Mouse (Mus musculus): ENCODE data around the gene Apof.

Gene Apof

DNA sequence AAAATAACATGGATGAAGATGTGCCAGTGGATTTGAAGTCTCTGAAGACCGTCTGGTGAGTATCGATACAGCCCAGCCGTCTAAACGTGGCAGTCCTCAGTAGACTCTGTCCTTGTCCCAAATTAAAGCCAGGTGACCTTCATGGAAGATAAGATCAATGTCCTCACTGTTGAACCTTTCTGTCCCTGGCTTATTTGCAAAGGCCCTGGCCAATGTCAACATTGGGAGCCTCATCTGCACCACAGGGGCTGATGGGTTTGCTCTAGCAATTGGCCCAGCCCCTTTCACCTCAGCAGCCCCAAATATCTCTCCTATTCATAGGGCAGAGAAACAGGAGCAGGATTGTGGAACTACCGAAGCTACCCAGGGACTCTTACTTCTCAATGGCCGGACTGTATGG is at the start of gene Apof:
Apof (plus strand) TSS at position 301 of the 400 bp plus-strand sequence.
- no peak for DNase-seq

DNA sequence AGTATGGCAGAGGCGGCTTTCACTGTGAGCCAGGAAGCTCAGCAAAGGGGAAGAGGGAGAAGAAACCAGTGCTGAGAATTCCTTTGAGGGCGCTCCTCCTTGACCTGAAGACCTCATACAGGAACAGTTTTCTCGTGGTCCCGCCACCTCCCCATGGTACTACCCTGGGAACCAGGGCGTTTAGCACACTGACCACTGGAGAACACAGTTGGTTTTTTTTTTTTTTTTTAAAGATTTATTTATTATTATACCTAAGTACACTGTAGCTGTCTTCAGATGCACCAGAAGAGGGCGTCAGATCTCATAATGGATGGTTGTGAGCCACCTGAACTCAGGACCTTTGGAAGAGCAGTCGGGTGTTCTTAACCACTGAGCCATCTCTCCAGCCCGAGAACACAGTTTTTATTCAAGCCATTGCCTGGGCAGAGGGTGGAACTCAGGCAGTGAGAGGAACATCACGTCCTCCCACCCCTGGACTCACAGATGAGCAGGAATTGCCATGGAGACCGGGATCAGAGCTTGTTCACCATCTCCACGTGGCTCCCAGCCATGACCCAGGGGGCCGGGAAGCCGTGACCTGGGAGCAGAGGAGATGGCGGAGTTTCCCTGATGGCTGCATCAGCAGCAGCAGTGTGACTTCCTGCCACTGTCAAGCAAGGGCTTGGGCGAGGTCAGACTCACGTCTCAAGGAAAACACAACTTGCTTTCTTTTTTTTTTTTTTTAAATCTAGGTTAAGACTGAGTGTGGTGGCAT is 46.8 kb upstream of the Apof start:
- DNase-seq: no peak

DNA sequence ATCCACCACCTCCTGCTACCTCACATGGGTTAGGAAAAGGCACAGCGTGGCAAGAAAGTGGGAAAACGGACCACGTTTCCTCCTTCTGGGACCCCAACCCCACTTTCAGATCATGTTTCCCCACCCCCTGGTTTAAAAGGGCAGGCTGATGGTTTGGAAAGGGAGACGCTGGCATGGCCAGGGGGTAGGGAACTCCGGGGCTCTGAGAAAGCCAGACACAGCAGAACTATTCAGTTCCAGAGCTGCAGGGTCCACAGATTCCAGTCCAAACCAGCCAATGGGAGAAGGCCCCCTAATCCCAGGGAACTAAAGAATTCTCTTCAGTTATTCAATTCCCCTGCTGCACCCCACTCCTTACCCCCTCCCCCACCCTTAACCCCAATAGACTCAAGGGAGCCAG is 43.4 kb upstream of the Apof start:
- DNase-seq: no peak

DNA sequence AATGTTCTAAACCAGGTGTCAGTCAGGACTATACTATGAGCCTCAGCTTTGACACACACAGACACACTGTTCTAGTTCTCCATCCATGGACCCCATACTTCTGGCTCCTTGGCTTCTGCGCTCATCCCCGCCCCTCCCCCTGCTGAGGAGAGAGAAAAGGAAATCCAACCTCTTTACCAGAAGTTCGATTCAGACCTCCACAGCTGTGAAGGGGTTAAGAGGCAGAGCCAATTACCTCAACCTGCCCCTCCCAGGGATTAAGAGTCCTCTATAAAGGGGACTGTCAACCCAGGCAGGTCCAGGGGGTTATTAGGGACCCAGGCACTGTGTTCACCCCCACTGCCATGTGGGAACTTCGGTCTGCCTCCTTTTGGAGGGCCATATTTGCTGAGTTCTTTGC is 42.9 kb upstream of the Apof start, which contains the start of gene Mip:
Mip (plus strand) TSS at position 301 of the 400 bp plus-strand sequence.
- no peak for DNase-seq

DNA sequence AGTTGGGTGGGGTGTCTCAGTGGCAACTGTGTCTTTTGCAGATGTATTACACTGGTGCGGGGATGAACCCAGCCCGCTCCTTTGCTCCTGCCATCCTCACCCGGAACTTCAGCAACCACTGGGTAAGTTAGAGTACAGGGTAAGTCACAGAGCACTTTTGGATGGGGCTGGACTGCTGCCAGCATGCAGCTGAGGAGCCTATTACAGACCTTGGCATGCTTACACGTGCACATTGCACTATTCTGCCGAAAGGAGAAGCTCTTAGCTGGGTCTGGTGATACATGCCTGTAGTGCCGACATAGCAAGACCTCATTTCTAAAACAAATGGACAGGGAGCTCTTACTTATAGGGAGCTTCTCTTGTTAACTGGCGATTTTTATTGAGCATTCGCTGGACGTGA is 40.9 kb upstream of the Apof start:
- DNase-seq: no peak

DNA sequence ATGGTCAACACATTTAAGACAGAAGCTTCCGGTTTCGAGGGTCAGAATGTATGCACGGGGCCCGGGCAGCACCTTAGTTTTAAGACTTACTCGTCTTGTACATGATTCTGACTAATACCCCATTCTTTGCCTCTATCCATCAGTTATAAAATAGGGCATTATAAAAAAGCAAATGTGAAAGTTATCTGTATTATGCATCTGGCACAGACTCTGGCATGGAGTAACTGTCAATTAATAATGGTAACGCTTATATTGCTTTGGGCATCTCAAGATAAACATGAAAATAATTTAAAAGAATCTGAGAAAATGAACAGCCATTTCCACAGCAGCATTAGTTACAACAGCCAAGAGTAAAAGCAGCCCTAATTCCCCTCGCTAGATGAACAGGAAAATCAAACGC is 40.5 kb upstream of the Apof start:
- DNase-seq: no peak

DNA sequence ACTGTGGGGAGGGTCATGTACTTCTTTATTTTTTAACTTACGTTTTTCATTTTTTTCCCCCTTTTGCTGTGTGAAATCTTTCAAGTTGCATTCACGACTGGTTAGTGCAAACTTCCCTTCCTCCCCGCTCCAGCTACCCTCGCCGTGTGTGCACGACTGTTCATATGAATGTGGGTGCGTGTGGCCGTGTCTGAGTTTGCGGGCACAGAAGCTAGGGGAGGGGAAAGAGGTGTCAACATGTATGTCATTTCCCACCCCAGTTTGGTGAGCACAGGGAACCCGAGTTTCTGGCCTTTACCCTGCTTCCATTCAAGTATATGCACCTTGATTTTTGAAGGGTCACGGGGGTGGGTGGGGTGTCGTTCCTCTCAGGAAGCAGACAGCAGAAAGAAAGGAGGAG is 37.9 kb upstream of the Apof start:
- no peak for DNase-seq

DNA sequence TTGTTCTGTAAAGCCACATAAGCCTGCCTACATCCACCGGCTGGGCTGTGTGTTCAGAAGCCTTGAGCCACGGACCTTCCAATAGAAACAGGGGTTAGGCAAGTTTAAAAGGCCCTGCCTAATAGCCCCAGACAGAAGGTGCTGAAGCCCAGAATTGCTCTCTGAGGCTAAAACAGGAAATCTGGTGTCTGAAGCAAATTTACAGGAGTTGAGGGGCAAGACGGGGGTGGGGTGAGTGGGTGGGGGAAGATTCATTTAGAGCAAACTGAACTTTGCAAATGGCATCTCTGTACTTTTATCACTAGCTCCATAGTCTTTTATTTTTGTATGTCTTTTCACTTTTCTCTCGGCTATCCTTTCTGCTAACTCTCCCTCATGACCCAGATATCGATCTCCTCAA is 37.3 kb upstream of the Apof start:
- no peak for DNase-seq

DNA sequence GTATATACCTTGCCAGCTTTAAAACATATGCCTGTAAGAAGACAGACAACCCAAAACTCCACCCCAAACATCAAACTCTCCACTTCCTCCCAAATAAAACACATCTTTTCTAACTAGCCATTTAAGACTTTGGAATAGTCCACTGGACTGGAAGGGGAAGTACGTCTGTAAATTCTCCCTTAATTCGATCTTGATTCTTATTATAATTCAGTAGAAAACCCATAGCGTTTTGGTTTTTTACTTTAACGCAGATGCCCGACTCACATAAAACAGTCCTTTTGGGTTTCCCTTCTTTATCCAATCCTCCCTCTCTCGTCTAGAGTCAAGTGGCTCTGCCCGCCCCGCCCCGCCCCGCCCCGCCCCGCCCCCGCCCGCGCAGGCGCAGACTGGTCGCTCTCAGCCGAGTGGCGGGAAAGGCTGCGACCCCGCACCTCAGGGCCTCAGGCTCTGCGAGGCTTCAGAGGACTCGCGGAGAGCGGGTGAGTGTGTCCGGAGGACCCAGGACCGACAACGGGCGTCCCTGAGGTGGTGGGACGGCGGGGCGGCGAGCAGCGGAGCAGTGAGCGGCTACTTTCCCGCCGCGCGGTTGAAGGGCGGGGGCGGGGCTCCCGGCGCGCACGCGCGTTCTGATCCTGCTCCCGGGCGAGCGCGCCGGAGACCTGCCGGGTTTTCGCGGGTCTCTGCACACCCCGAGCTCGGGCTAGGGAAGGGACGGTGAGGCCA is 36.6 kb upstream of the Apof start, which contains the start of gene Timeless:
Timeless (plus strand) TSS at position 369 of the 723 bp plus-strand sequence.
- peak; percentile 83 to 95 for DNase-seq

DNA sequence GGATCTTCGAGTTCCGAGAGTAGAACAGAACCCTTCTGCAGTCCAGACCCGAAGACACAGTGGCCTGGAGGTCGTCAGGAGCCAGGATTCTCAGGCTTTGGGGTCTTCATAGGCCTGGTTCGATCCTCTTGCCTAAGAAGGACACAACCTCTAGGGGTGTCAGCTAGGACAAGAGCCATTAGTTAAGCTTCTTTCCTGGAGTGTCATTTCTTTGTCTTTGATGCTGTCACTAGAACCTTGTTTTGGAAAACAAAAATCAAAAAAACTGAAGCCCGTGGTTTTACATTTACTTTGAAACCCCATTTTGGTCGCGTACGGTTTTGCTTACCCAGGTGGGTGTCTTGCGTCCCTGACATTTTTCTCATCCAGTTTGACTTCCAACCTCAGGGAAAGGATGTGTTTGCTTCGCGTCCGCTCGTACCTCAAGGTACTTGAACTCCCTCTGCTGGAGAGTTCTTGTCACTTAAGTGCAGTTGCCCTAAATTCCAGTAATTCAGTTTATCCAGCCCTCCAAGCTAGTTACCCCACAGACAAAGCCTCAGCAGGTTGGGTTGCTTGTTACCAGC is 36.0 kb upstream of the Apof start:
- peak; percentile 68 to 79 for DNase-seq

DNA sequence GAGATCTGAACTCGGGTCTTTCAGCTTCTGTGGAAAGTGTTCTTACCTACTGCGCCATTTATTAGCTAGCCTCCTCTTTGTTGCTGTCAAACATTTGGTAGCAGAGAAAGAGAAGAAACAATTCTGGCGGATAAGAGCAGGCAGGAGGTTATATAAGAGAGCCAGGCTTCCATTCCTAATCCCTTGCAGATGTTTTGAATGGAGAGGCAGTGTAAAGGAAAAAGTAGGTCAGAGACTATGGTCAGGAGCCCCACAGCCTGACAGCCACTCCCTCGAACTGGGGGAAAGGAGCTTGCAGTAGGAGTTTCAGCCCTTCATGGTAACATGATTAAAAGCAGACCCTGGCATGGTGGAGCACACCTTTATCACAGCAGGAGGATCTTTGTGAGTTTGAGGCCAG is 32.1 kb upstream of the Apof start:
- DNase-seq: no peak

DNA sequence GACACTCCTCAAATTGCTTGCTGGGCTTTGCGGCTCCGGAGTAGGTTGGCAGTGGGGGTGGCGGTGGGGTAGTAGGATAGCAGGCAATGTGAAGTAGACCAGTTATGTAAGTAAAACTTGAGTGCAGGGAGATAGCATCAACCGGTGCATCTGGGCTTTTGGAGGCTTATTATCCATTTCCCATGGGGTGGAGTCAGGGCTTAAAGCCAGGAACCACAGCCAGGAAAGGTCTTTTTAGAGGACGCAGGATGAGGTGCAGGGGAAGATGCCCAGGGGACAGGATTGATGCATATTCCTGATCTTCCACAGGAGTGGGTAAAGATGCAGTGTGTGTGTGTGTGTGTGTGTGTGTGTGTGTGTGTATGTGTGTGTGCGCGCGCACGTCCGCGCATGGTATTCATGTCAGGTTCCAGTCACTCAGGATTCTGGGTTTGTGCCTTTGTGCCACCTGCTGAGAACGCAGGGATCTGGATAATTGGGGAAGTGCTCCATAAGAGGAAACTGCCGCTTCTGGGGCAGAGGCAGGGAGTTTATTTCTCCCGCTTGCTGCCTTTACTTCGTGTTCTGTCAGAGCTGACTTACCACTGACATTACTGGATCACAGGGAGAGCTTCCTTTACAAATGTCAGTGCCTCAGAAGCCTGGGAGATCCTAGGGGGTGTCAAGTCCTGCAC is 30.5 kb upstream of the Apof start:
- peak; percentile 37 to 45 for DNase-seq

DNA sequence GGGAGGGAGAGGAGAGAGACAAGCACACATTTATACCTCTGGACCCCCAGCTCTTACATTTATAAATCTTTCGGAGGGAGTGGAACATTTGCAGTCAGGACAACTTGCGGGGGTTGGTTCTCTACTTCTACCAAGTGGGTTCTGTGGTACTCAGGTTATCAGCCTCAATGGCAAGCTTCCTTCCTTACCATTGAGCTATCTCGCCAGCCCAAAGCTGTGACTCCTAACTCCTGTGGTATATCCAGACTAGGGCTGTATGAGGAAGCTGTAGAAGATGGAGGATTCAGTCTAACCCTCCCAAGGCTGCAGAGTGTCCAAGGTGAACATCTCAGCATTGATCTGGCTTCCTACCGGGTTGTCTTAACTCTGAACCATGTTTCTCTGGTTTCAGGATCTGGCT is 29.3 kb upstream of the Apof start:
- no peak for DNase-seq

DNA sequence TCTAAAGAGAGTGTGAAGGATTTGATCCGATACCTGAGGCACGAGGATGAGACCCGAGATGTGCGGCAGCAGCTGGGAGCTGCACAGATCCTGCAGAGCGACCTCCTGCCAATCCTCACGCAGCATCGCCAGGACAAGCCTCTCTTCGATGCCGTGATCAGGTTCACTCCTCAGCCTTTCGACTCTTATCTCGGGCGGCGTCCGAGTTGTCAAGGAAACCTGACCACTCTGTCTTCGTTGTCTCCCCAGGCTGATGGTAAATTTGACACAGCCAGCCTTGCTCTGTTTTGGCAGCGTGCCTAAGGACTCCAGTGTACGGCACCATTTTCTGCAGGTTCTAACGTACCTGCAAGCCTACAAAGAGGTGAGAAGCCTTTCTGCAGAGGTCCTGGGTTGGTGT is 28.3 kb upstream of the Apof start:
- no peak for DNase-seq

DNA sequence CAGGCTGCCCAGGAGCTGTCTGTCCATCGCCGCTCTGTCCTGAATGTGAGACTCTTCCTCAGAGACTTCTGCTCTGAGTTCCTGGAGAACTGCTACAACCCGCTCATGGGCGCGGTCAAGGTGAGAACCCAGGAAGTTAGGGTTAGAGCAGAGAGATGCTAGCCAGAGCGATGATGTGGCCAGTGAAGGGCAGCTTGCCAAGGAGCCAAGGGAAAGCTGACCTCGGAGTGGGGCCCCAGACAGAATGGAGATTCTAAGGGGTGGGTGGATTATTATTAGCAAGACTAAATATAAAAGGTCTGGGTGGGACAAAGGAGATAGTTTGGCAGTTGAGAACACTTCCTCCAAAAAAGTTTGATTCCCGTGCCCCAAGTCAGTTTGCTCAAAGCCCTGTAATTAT is 25.2 kb upstream of the Apof start:
- no peak for DNase-seq

DNA sequence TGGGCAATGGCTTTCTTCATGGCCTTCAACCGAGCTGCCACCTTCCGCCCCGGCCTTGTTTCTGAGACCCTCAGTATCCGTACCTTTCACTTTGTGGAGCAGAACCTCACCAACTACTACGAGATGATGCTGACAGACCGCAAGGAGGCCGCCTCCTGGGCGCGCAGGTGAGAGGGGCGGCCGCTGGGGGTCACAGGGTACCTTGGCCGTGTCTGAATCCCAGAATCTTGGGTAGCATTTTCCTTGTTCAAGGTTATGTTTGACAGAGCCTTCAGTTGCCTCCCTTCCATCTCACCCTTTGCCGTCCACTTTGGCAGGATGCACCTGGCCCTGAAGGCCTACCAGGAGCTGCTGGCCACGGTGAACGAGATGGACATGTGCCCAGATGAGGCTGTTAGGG is 24.4 kb upstream of the Apof start:
- DNase-seq: no peak

DNA sequence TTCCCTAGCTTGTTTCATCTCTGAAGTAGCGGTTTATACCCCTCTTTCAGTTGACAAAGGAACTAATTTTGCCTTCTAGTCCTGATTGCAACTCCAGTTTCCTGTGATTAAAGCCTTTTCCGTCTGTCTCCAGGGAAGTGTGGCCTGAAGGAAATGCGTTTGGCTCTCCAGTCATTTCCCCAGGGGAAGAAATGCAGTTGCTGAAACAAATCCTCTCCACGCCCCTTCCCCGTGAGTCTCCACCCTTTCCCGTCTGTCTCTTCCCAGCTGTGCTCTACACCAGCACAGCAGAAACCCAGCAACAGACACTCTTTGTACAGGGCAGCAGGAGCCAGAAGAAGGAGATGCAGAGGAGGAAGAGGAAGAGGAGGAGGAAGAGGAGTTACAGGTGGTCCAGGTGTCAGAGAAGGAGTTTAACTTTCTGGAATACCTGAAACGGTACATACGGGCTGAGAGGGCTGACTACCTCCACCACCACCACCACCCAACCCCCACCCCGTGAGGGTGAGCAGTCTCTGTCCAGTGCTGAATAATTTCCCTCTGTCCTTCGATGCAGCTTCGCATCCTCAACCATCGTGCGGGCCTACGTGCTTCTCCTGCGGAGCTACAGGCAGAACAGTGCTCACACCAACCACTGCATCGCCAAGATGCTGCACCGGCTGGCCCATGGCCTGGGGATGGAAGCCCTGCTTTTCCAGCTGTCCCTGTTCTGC is 21.3 kb upstream of the Apof start:
- no peak for DNase-seq

DNA sequence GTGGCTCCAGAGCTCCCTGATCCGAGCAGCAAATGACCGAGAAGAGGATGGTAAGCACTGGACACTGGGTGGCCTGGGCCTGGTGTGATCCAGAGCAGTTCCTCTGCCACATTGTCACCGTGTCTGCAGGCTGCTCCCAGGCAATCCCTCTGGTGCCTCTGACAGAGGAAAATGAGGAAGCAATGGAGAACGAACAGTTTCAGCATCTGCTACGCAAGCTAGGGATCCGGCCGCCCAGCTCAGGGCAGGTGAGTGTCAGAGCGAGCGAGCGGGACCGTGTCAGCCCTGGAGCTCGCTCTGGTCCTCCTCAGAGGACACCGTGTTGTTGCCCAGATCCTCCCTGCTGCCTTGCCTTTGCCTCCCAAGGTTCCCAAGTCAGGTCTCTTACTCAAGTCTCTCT is 17.9 kb upstream of the Apof start:
- DNase-seq: no peak

DNA sequence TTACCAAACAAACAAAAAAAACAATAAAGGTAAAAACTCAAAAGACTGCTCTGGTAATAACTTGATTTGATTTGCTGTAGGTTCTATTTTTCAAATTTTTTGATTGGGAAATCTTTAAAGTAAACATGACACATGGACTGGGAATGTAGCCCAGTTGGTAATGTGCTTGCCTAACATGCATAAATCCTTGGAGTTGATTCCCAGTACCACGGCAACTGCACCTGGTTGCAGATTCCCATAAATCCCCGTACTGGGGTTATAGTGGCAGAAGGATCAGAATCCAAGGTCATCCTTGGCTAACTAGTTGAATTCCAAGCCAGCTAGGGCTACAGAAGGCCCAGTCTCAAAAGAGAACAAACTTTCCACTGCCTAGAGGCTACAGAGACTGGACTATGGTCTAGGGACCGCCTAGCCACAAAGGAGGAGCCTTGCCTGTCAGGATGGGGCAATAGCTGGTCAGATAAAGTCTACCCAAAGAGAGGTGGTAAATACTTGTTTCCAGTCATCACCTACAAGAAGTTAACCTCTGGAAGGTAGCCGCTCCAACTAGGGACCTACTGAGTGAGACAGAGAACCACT is 14.7 kb upstream of the Apof start, which contains the start of gene Apon:
Apon (plus strand) TSS at position 420 of the 579 bp plus-strand sequence.
- DNase-seq: no peak

DNA sequence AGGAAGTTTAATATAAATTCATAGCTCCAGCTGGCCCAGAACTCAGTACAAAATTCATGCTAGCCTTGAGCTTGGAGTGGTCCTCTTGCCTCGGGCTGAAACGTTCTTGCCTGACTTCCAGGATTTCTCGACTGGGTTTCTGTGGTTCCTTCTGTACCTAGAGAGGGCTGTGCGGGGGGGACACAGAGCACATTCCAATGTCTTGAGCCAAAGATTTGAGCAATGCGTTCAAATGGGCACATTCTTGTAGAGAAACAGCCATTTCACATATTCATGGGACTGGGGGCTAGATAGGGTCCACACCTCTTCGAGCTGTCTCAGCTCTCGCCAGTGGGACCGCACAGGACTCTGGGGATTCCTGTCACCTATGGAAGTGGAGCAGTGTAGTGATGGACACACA is 12.5 kb upstream of the Apof start:
- DNase-seq: no peak

DNA sequence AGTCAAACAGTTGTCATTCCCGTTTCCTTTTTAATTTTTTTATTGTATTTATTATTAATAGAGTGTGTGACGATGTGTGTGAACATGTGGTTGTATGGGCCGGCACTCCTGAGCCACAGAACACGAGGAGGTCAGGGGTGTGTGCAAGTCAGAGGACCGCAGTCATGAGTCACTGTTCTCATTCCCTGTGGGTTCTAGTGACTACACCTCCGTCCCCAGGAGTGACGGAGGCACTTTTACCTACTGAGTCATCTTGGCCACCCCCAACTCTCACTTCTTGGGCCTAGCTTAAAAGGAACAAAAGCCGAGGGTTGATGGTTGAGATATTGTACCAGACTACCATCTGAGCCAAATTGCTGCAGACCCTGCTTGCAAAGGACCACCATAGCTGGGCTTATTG is 12.1 kb upstream of the Apof start:
- DNase-seq: no peak

DNA sequence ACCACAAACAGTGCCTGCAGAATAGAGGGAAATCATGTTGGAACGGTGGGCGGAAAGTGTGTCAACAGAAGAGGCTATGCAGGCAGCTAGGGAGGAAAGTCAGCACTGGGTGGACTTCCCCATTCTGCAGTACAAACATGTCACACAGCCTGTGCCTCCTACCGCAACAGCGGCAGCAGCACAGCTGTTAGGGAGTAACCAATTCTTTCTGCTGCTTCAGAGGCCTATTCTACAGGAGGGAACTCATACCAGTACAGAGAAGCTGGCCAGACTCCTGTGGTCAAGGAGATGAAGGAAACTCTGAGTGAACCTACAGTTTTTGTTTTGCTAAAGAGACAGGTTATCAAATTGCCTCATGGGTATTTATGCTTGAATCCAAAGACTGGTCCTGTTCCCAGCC is 9.5 kb upstream of the Apof start:
- no peak for DNase-seq

Data from cerebellum, adult 18-20 months (tissue).